Mouse (Mus musculus): ENCODE measurements at regions not wholly inside any gene's neighbourhood (a gene's known extent, or its start where the extent isn't known, plus 50 kb on each side); places are given as distances from the start of the nearest gene placed in this dataset.

- H3K4me3 ChIP-seq (ENCODE audit: control insufficient read depth in 1 of 2, insufficient read depth in 1 of 2, low read depth in 2 of 2, low read length in 2 of 2) = no peak overlapping the region
- H3K9me3 ChIP-seq (replicated peaks; ENCODE audit: insufficient read depth, low read length) = no peaks in the 10 kb centered on the region
- H3K36me3 ChIP-seq (ENCODE audit: control insufficient read depth in 1 of 2, insufficient read depth in 2 of 2, low read length in 2 of 2) = peaks cover 0 to 23% of the 10 kb centered on the region in 2 experiments; a peak in 2 of 4 replicates
- TF ChIP-seq GATA1 (IDR thresholded peaks at IDR 0.05; ENCODE audit: low read depth, low read length) = peak; percentile 51; the same call in 1 of the 2 replicates
- TF ChIP-seq RCOR1 (IDR thresholded peaks at IDR 0.05; ENCODE audit: low read depth, low read length) = peak; percentile 23
- TF ChIP-seq UBTF (IDR thresholded peaks at IDR 0.05; ENCODE audit: borderline replicate concordance, insufficient read depth, low read depth, low read length) = no peak
- no peak for TF ChIP-seq E2F4 (IDR thresholded peaks at IDR 0.05; ENCODE audit: borderline replicate concordance, low read depth, low read length)
- TF ChIP-seq KAT2A (conservative IDR thresholded peaks at IDR 0.05; ENCODE audit: low read depth, low read length) = no peak
- TF ChIP-seq ELF1 (IDR thresholded peaks at IDR 0.05; ENCODE audit: low read depth, low read length) = no peak
- no peak for TF ChIP-seq JUND (IDR thresholded peaks at IDR 0.05; ENCODE audit: low read depth, low read length)
- no peak for TF ChIP-seq ZC3H11A (IDR thresholded peaks at IDR 0.05; ENCODE audit: low read depth, low read length)
- TF ChIP-seq POLR2A (IDR thresholded peaks at IDR 0.05; ENCODE audit: control insufficient read depth in 1 of 2, insufficient read depth in 1 of 2, low read depth in 1 of 2, low read length in 2 of 2, poor library complexity in 1 of 2) = no peak
- peak; percentile 84; the same call in 1 of the 2 replicates for TF ChIP-seq GABPA (IDR thresholded peaks at IDR 0.05; ENCODE audit: low read depth, low read length)
- no peak for TF ChIP-seq ZMIZ1 (IDR thresholded peaks at IDR 0.05; ENCODE audit: low read depth, low read length)
- no peak for TF ChIP-seq USF2 (IDR thresholded peaks at IDR 0.05; ENCODE audit: borderline replicate concordance in 1 of 2, insufficient read depth in 1 of 2, low read depth in 1 of 2, low read length in 2 of 2)
- TF ChIP-seq SIN3A (IDR thresholded peaks at IDR 0.05; ENCODE audit: low read length) = no peak
- TF ChIP-seq ETS1 (IDR thresholded peaks at IDR 0.05; ENCODE audit: low read depth, low read length) = peak; percentile 87
- TF ChIP-seq TCF12 (IDR thresholded peaks at IDR 0.05; ENCODE audit: low read depth, low read length) = peak; percentile 50
- no peak for TF ChIP-seq SMC3 (IDR thresholded peaks at IDR 0.05; ENCODE audit: low read depth, low read length)
- TF ChIP-seq TBP (IDR thresholded peaks at IDR 0.05; ENCODE audit: low read depth, low read length) = 0 out of 2 replicates have a peak, but pooled peaks have one; percentile 23
- TF ChIP-seq BHLHE40 (IDR thresholded peaks at IDR 0.05; ENCODE audit: borderline replicate concordance, low read depth, low read length) = no peak
- TF ChIP-seq POLR2AphosphoS5 (IDR thresholded peaks at IDR 0.05; ENCODE audit: borderline replicate concordance, low read depth, low read length) = no peak
- no peak for TF ChIP-seq MAX (IDR thresholded peaks at IDR 0.05; ENCODE audit: low read length)
- no peak for TF ChIP-seq NELFE (IDR thresholded peaks at IDR 0.05; ENCODE audit: low read depth, low read length)
- TF ChIP-seq MYC (IDR thresholded peaks at IDR 0.05; ENCODE audit: low read depth, low read length) = no peak
- no peak for TF ChIP-seq MEF2A (IDR thresholded peaks at IDR 0.05; ENCODE audit: extremely low read depth, insufficient replicate concordance, low read depth, low read length, poor library complexity, severe bottlenecking)
- TF ChIP-seq POLR2AphosphoS2 (IDR thresholded peaks at IDR 0.05; ENCODE audit: low read length) = no peak
- TF ChIP-seq MXI1 (IDR thresholded peaks at IDR 0.05; ENCODE audit: low read depth, low read length) = no peak
- TF ChIP-seq CHD1 (IDR thresholded peaks at IDR 0.05; ENCODE audit: low read depth, low read length) = no peak
- peak; percentile 87 for TF ChIP-seq MAFK (IDR thresholded peaks at IDR 0.05; ENCODE audit: borderline replicate concordance, low read depth, low read length)
- no peak for TF ChIP-seq RAD21 (IDR thresholded peaks at IDR 0.05; ENCODE audit: low read depth, low read length)
- TF ChIP-seq USF1 (IDR thresholded peaks at IDR 0.05; ENCODE audit: low read depth, low read length) = no peak
- no peak for TF ChIP-seq ZKSCAN1 (IDR thresholded peaks at IDR 0.05; ENCODE audit: low read depth, low read length)
- no peak for TF ChIP-seq MAZ (IDR thresholded peaks at IDR 0.05; ENCODE audit: low read depth, low read length)
- TF ChIP-seq MYB (IDR thresholded peaks at IDR 0.05; ENCODE audit: low read depth, low read length) = no peak
- no peak for TF ChIP-seq TAL1 (IDR thresholded peaks at IDR 0.05; ENCODE audit: low read length)
- TF ChIP-seq CHD2 (IDR thresholded peaks at IDR 0.05; ENCODE audit: low read length) = no peak
- TF ChIP-seq ZNF384 (IDR thresholded peaks at IDR 0.05; ENCODE audit: low read depth, low read length) = no peak
- peak; percentile 78 to 80 for TF ChIP-seq EP300 (IDR thresholded peaks at IDR 0.05; ENCODE audit: low read depth in 1 of 2, low read length in 2 of 2)
- TF ChIP-seq NRF1 (IDR thresholded peaks at IDR 0.05; ENCODE audit: insufficient read depth, low read depth, low read length, poor library complexity, severe bottlenecking) = no peak
- no peak for TF ChIP-seq CTCF (IDR thresholded peaks at IDR 0.05 in 2 of 3, conservative IDR thresholded peaks at IDR 0.05 in 1 of 3; ENCODE audit: control insufficient read depth in 1 of 3, insufficient read depth in 1 of 3, low read depth in 2 of 3, low read length in 3 of 3, poor library complexity in 1 of 3, severe bottlenecking in 1 of 3)
- TF ChIP-seq HCFC1 (IDR thresholded peaks at IDR 0.05; ENCODE audit: low read depth, low read length) = no peak
- no peaks in the 10 kb centered on the region for H3K79me2 ChIP-seq (ENCODE audit: control insufficient read depth, insufficient read depth, low read length, poor library complexity)
- H3K27me3 ChIP-seq (ENCODE audit: control insufficient read depth in 1 of 2, insufficient read depth in 2 of 2, low read length in 2 of 2) = no peaks in the 10 kb centered on the region
- peaks cover 13 to 22% of the 10 kb centered on the region in 2 experiments for H3K4me1 ChIP-seq (ENCODE audit: control insufficient read depth in 1 of 2, insufficient read depth in 2 of 2, low read length in 2 of 2)
- DNase-seq (ENCODE audit: low read depth, low spot score) = peak; percentile 81
- no peak overlapping the region for H3K9ac ChIP-seq (ENCODE audit: control insufficient read depth, low read depth, low read length, poor library complexity, severe bottlenecking)
- H3K27ac ChIP-seq (ENCODE audit: control insufficient read depth, low read depth, low read length) = peak overlapping the region; percentile 55
Observed at GRCm38 (mm10) chr15:51673483-51673882, 2211.2 kb upstream of the Gm7489 start.
